Mouse (Mus musculus): ENCODE measurements at regions not wholly inside any gene's neighbourhood (a gene's known extent, or its start where the extent isn't known, plus 50 kb on each side); places are given as distances from the start of the nearest gene placed in this dataset.

GRCm38 (mm10) chr3:15110037-15110748 lies 221.9 kb downstream of the Gm9733 start:
- Histone ChIP-seq H3K9me3 (ENCODE audit: control insufficient read depth, low read length) (no peaks in the 10 kb centered on the region), H3K4me3 (ENCODE audit: low read depth, low read length) (no peak overlapping the region), H3K27me3 (ENCODE audit: control insufficient read depth, insufficient read depth, low read length) (no peaks in the 10 kb centered on the region), H3K4me2 (ENCODE audit: low read depth, severe bottlenecking) (no peak overlapping the region), H3K36me3 (ENCODE audit: control insufficient read depth, insufficient read depth, low read length) (no peaks in the 10 kb centered on the region), H3K9ac (ENCODE audit: low read length) (no peak overlapping the region), H3K27ac (replicated peaks; ENCODE audit: low read depth, low read length) (no peak overlapping the region), H3K4me1 (ENCODE audit: control insufficient read depth, insufficient read depth, low read length) (no peaks in the 10 kb centered on the region)
- ATAC-seq (ENCODE audit: insufficient number of reproducible peaks, low FRiP score, low TSS enrichment, low read depth), result no peak
- DNase-seq (ENCODE audit: low spot score), result no peak
- whole genome bisulfite sequencing, result 80% methylated on average over 4 of the region's 4 CpGs

- Histone ChIP-seq H3K9ac (ENCODE audit: low read length) (no peak overlapping the region), H3K4me3 (ENCODE audit: low read depth, low read length) (no peak overlapping the region), H3K27me3 (ENCODE audit: control insufficient read depth, insufficient read depth, low read length) (no peaks in the 10 kb centered on the region), H3K9me3 (ENCODE audit: control insufficient read depth, low read length) (no peaks in the 10 kb centered on the region), H3K4me1 (ENCODE audit: control insufficient read depth, insufficient read depth, low read length) (no peaks in the 10 kb centered on the region), H3K27ac (replicated peaks; ENCODE audit: low read depth, low read length) (no peak overlapping the region), H3K36me3 (ENCODE audit: control insufficient read depth, insufficient read depth, low read length) (no peaks in the 10 kb centered on the region), H3K4me2 (ENCODE audit: low read depth, severe bottlenecking) (no peak overlapping the region)
- WGBS, result 59% methylated on average over 2 of the region's 2 CpGs
- no peak for DNase-seq (ENCODE audit: low spot score)
- ATAC-seq (ENCODE audit: insufficient number of reproducible peaks, low FRiP score, low TSS enrichment, low read depth), result no peak
Measured at GRCm38 (mm10) chr3:15112177-15112838, 219.8 kb downstream of the Gm9733 start.

- Histone ChIP-seq H3K27ac (replicated peaks; ENCODE audit: low read depth, low read length) (no peak overlapping the region), H3K27me3 (ENCODE audit: control insufficient read depth, insufficient read depth, low read length) (no peaks in the 10 kb centered on the region), H3K4me3 (ENCODE audit: low read depth, low read length) (no peak overlapping the region), H3K36me3 (ENCODE audit: control insufficient read depth, insufficient read depth, low read length) (no peaks in the 10 kb centered on the region), H3K9me3 (ENCODE audit: control insufficient read depth, low read length) (no peaks in the 10 kb centered on the region), H3K4me2 (ENCODE audit: low read depth, severe bottlenecking) (no peak overlapping the region), H3K9ac (ENCODE audit: low read length) (no peak overlapping the region), H3K4me1 (ENCODE audit: control insufficient read depth, insufficient read depth, low read length) (no peaks in the 10 kb centered on the region)
- 55% methylated on average over 3 of the region's 3 CpGs for WGBS
- ATAC-seq (ENCODE audit: insufficient number of reproducible peaks, low FRiP score, low TSS enrichment, low read depth) (no peak), DNase-seq (ENCODE audit: low spot score) (no peak)
Measured at GRCm38 (mm10) chr3:15118634-15119356, 213.3 kb downstream of the Gm9733 start.

DNA sequence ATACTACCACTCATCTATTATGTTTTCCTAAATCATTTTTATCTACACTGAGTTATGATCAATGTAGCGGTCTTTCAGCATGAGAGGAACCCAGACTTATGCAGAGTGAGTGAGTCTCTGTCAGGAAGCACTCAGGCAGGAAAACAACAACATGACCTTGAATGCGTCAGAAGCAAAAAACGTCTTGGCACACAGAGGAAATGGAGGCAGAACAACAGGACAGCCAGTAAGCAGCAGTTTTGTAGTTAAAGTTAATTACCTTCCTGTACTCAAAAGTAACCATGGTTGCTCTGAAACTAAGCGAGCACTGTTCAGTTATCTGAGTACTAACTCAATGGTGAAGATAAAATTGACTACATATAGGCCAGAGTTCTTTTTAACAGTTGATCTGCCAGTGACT lies 205.4 kb downstream of the Gm9733 start:
- Histone ChIP-seq H3K36me3 (ENCODE audit: control insufficient read depth, insufficient read depth, low read length) (no peaks in the 10 kb centered on the region), H3K4me3 (ENCODE audit: low read depth, low read length) (no peak overlapping the region), H3K27me3 (ENCODE audit: control insufficient read depth, insufficient read depth, low read length) (no peaks in the 10 kb centered on the region), H3K9me3 (ENCODE audit: control insufficient read depth, low read length) (no peaks in the 10 kb centered on the region), H3K4me2 (ENCODE audit: low read depth, severe bottlenecking) (no peak overlapping the region), H3K4me1 (ENCODE audit: control insufficient read depth, insufficient read depth, low read length) (no peaks in the 10 kb centered on the region), H3K9ac (ENCODE audit: low read length) (no peak overlapping the region), H3K27ac (replicated peaks; ENCODE audit: low read depth, low read length) (no peak overlapping the region)
- ATAC-seq (ENCODE audit: insufficient number of reproducible peaks, low FRiP score, low TSS enrichment, low read depth) (no peak), DNase-seq (ENCODE audit: low spot score) (no peak)
- WGBS, result 74% methylated on average over 4 of the region's 4 CpGs

DNA sequence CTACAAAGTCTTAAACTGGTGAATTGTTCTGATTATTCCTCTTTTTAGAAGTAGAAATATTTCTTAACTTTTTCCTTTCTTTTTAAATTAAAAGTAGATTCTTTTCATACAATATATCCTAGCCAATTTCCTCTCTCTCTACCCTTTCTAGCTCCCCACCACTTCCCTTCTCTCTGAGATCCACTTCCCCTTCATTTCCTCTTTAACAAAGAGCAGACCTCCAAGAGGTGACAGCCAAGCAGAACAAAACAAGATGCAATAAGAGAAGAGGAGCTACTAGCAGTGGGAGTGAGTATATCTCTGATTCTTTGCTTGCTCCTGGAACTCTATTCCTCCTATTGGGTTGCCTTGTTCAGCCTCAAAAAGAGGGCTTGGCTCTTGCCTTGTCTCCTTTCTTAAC lies 203.7 kb downstream of the Gm9733 start:
- Histone ChIP-seq H3K4me3 (ENCODE audit: low read depth, low read length) (no peak overlapping the region), H3K27ac (replicated peaks; ENCODE audit: low read depth, low read length) (no peak overlapping the region), H3K9me3 (ENCODE audit: control insufficient read depth, low read length) (no peaks in the 10 kb centered on the region), H3K4me1 (ENCODE audit: control insufficient read depth, insufficient read depth, low read length) (no peaks in the 10 kb centered on the region), H3K9ac (ENCODE audit: low read length) (no peak overlapping the region), H3K36me3 (ENCODE audit: control insufficient read depth, insufficient read depth, low read length) (no peaks in the 10 kb centered on the region), H3K4me2 (ENCODE audit: low read depth, severe bottlenecking) (no peak overlapping the region), H3K27me3 (ENCODE audit: control insufficient read depth, insufficient read depth, low read length) (no peaks in the 10 kb centered on the region)
- ATAC-seq (ENCODE audit: insufficient number of reproducible peaks, low FRiP score, low TSS enrichment, low read depth) (no peak), DNase-seq (ENCODE audit: low spot score) (no peak)

- Histone ChIP-seq H3K27me3 (ENCODE audit: control insufficient read depth, insufficient read depth, low read length) (no peaks in the 10 kb centered on the region), H3K4me2 (ENCODE audit: low read depth, severe bottlenecking) (no peak overlapping the region), H3K36me3 (ENCODE audit: control insufficient read depth, insufficient read depth, low read length) (no peaks in the 10 kb centered on the region), H3K27ac (replicated peaks; ENCODE audit: low read depth, low read length) (no peak overlapping the region), H3K4me3 (ENCODE audit: low read depth, low read length) (no peak overlapping the region), H3K4me1 (ENCODE audit: control insufficient read depth, insufficient read depth, low read length) (no peaks in the 10 kb centered on the region), H3K9me3 (ENCODE audit: control insufficient read depth, low read length) (no peaks in the 10 kb centered on the region), H3K9ac (ENCODE audit: low read length) (no peak overlapping the region)
- WGBS, result 60% methylated on average over 3 of the region's 3 CpGs
- peak; percentile 21 for DNase-seq (ENCODE audit: low spot score)
- ATAC-seq (ENCODE audit: insufficient number of reproducible peaks, low FRiP score, low TSS enrichment, low read depth), result peak; percentile 75; the same call in 1 of the 2 replicates
Measured at GRCm38 (mm10) chr3:15128960-15129359, 203.1 kb downstream of the Gm9733 start.

- no peak overlapping the region for H3K4me3 ChIP-seq (ENCODE audit: low read depth, low read length)
- no peak overlapping the region for H3K9ac ChIP-seq (ENCODE audit: low read length)
- no peaks in the 10 kb centered on the region for H3K36me3 ChIP-seq (ENCODE audit: control insufficient read depth, insufficient read depth, low read length)
- no peak for ATAC-seq (ENCODE audit: insufficient number of reproducible peaks, low FRiP score, low TSS enrichment, low read depth)
- H3K4me2 ChIP-seq (ENCODE audit: low read depth, severe bottlenecking), result no peak overlapping the region
- H3K27ac ChIP-seq (replicated peaks; ENCODE audit: low read depth, low read length), result no peak overlapping the region
- WGBS, result 92% methylated on average over 8 of the region's 9 CpGs
- no peaks in the 10 kb centered on the region for H3K9me3 ChIP-seq (ENCODE audit: control insufficient read depth, low read length)
- H3K4me1 ChIP-seq (ENCODE audit: control insufficient read depth, insufficient read depth, low read length), result no peaks in the 10 kb centered on the region
- DNase-seq (ENCODE audit: low spot score), result no peak
- no peaks in the 10 kb centered on the region for H3K27me3 ChIP-seq (ENCODE audit: control insufficient read depth, insufficient read depth, low read length)
Measured at GRCm38 (mm10) chr3:15129729-15130369, 202.3 kb downstream of the Gm9733 start.

DNA sequence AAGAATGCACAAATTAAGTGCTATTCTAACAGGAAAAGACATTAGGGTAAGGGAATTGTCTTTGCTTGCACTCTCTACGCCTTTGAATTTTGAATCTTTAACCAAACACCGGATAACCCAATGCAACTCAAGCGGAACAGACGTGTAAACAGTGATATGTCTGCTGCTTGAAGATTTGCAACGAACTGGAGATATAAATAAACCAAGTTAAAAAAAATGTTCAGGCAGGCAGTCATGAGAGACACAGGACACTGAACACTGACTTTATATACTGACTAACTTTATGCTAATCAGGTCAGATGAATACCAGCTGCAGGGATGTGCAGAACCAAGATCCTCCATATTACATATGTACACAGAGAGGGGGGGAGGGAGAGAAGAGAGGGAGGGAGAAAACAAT lies 200.0 kb downstream of the Gm9733 start:
- Histone ChIP-seq H3K9ac (ENCODE audit: low read length) (no peak overlapping the region), H3K4me2 (ENCODE audit: low read depth, severe bottlenecking) (no peak overlapping the region), H3K4me3 (ENCODE audit: low read depth, low read length) (no peak overlapping the region), H3K4me1 (ENCODE audit: control insufficient read depth, insufficient read depth, low read length) (no peaks in the 10 kb centered on the region), H3K9me3 (ENCODE audit: control insufficient read depth, low read length) (no peaks in the 10 kb centered on the region), H3K27ac (replicated peaks; ENCODE audit: low read depth, low read length) (no peak overlapping the region), H3K27me3 (ENCODE audit: control insufficient read depth, insufficient read depth, low read length) (no peaks in the 10 kb centered on the region), H3K36me3 (ENCODE audit: control insufficient read depth, insufficient read depth, low read length) (no peaks in the 10 kb centered on the region)
- ATAC-seq (ENCODE audit: insufficient number of reproducible peaks, low FRiP score, low TSS enrichment, low read depth) (no peak), DNase-seq (ENCODE audit: low spot score) (no peak)
- WGBS, result 90% methylated on average over 5 of the region's 5 CpGs

Measured in limb, embryonic 11.5 days (tissue).